ENCODE assay signal across 15 mouse cellular contexts in the genomic region with DNA sequence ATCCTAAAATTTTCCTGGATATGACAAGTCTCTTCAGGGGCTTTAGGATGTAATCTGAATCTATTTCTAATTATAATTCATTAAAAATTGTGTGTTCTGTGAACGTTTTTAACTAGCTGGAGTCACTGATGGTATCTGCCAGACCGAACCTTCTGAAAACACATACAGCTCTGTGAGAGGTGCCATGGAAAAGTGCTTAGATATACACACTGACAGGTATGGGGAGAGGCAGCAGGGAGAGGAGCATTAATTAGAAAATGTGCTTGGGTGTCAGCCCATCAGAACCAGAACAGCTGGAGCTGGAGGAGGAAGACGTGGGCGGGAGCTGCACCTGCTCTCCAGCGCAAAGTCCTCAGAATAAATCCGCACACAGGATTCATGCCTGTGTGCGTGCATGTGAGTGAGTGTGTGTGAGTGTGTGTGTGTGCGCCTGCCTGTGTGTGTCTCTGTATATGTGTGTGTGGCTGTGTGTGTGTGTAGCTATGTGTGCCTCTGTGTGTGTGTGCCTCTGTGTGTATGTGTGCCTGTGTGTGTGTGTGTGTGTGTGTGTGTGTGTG.
DNase-seq lines count a peak whose midpoint lies in the region; ATAC-seq lines count a peak whose summit lies in the region.
"Had no signal": no experiment of that assay in that cellular context is flagged by ENCODE, and none has a peak within 500 bp of the region (broad histone marks: within the 10 kb centered on the region; RNA-seq: fewer than 3 reads in every experiment).

No protein-coding gene starts in this region.

- 0 out of 2 replicates have a peak overlapping the region, but pooled peaks have one; percentile 32 for H3K27ac ChIP-seq in hindbrain, embryonic 14.5 days
- no peak overlapping the region for H3K27ac ChIP-seq in hindbrain, embryonic 12.5 days
- H3K27ac ChIP-seq: heart, embryonic 15.5 days had no signal

- 0 out of 2 replicates have a peak, but pooled peaks have one; percentile 37 for ATAC-seq in hindbrain, embryonic 14.5 days (ENCODE audit: low FRiP score)
- ATAC-seq in hindbrain, embryonic 12.5 days (ENCODE audit: low FRiP score): no peak
- ATAC-seq: inflammation-experienced regulatory T-cells, adult 6 months had no signal

- H3K4me1 ChIP-seq in hindbrain, embryonic 14.5 days (replicated peaks; ENCODE audit: control insufficient read depth, insufficient read depth, low read length): peaks cover 9% of the 10 kb centered on the region; the same call in 1 of the 2 replicates
- H3K4me1 ChIP-seq in hindbrain, embryonic 12.5 days: 0 out of 2 replicates have a peak, but pooled peaks cover 2% of the 10 kb centered on the region

- no peaks in the 10 kb centered on the region for H3K27me3 ChIP-seq in hindbrain, embryonic 14.5 days (ENCODE audit: control insufficient read depth, insufficient read depth, low read length)
- H3K27me3 ChIP-seq in hindbrain, embryonic 12.5 days: no peaks in the 10 kb centered on the region
- H3K27me3 ChIP-seq: heart, embryonic 15.5 days had no signal

- intact Hi-C loops in left cerebral cortex, postnatal 14 days (cut with DNase I): no loop called here
- intact Hi-C loops in left cerebral cortex, postnatal 4 days (cut with DNase I): no loop called here

- WGBS in hindbrain, embryonic 14.5 days: 68% methylated on average over 8 of the region's 8 CpGs
- 83% methylated on average over 8 of the region's 8 CpGs for WGBS in hindbrain, embryonic 12.5 days

- DNase-seq in hindbrain, embryonic 14.5 days (ENCODE audit: low spot score): no peak
- DNase-seq in left cerebral cortex, postnatal 14 days (ENCODE audit: low spot score in 2 of 2): peak; percentile 35 to 55
- no peak for DNase-seq in left cerebral cortex, postnatal 4 days
- peak; percentile 8 for DNase-seq in gonadal fat pad, adult 2 months (ENCODE audit: low read depth)
- DNase-seq in right cerebral cortex, postnatal 14 days: peak; percentile 13
- DNase-seq in retina, embryonic 14.5 days (ENCODE audit: low spot score): no peak
- DNase-seq: adrenal gland, postnatal 25 days; B cell, adult 2 months; cerebellum, postnatal 36 days; lung, postnatal 4 days; spleen, adult 18-20 months; thymus, postnatal 25 days had no signal

- H3K9me3 ChIP-seq in hindbrain, embryonic 14.5 days (ENCODE audit: control insufficient read depth, low read length): no peaks in the 10 kb centered on the region
- H3K9me3 ChIP-seq in hindbrain, embryonic 12.5 days (replicated peaks): no peaks in the 10 kb centered on the region
- H3K9me3 ChIP-seq: heart, embryonic 15.5 days had no signal

- no peak overlapping the region for H3K4me3 ChIP-seq in hindbrain, embryonic 14.5 days (replicated peaks; ENCODE audit: low read length)
- no peak overlapping the region for H3K4me3 ChIP-seq in hindbrain, embryonic 12.5 days
- H3K4me3 ChIP-seq: heart, embryonic 15.5 days had no signal

- H3K9ac ChIP-seq in hindbrain, embryonic 14.5 days: no peak overlapping the region
- no peak overlapping the region for H3K9ac ChIP-seq in hindbrain, embryonic 12.5 days
- H3K9ac ChIP-seq: heart, embryonic 15.5 days had no signal

- H3K4me2 ChIP-seq in hindbrain, embryonic 14.5 days (replicated peaks): no peak overlapping the region
- H3K4me2 ChIP-seq in hindbrain, embryonic 12.5 days (replicated peaks): no peak overlapping the region
- H3K4me2 ChIP-seq: heart, embryonic 15.5 days had no signal

- no peaks in the 10 kb centered on the region for H3K36me3 ChIP-seq in hindbrain, embryonic 14.5 days (replicated peaks; ENCODE audit: control insufficient read depth, insufficient read depth)
- H3K36me3 ChIP-seq in hindbrain, embryonic 12.5 days: no peaks in the 10 kb centered on the region

Comparison
In these comparisons a context has a peak if more than half of its experiments do, and no peak if none do; other contexts are left out.
1. DNase-seq: peak in left cerebral cortex, postnatal 14 days (2 of 2), gonadal fat pad, adult 2 months (single experiment) and right cerebral cortex, postnatal 14 days (single experiment); none in hindbrain, embryonic 14.5 days (single experiment), left cerebral cortex, postnatal 4 days (single experiment) and retina, embryonic 14.5 days (single experiment).